In the genomic region with DNA sequence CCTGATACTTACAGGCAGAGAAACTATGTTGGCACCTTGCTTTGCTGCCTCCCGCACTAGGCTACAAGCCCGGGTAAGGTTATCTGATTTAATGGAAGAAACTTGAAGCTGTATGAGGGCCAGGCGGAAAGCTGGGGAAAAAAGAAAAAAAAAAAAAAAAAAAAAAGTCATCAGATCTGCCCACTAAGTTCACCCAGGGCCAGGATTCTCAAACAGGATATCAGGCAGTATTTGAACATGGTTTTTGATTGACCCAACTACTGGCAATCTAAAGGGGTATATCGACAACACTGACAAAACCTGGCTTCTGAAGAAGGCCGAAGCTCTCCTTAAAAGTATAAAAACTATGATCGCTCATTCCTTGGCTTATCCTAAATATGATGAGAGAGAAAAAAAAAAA, we compare ENCODE assay signal across 8 mouse cellular contexts. TPM values are rescaled to one million over a fixed set of nuclear protein-coding genes. Genes with fewer than 3 reads are reported as not detected.
DNase-seq lines count a peak whose midpoint lies in the region; ATAC-seq and TF ChIP-seq lines count a peak whose summit lies in the region.

No protein-coding gene starts in this region.

- peaks cover 8% of the 10 kb centered on the region; the same call in 1 of the 2 replicates for H3K4me1 ChIP-seq in kidney, embryonic 15.5 days
- H3K4me1 ChIP-seq in embryonic facial prominence, embryonic 15.5 days = no peaks in the 10 kb centered on the region; the same call in 1 of the 2 replicates
- no peaks in the 10 kb centered on the region for H3K4me1 ChIP-seq in limb, embryonic 11.5 days (ENCODE audit: control insufficient read depth, insufficient read depth, low read length)

- peak overlapping the region; percentile 97 for H3K27ac ChIP-seq in kidney, embryonic 15.5 days
- no peak overlapping the region for H3K27ac ChIP-seq in embryonic facial prominence, embryonic 15.5 days (replicated peaks)
- H3K27ac ChIP-seq in limb, embryonic 11.5 days (replicated peaks; ENCODE audit: low read depth, low read length) = no peak overlapping the region

- no peak for ATAC-seq in kidney, embryonic 15.5 days (replicated peaks; ENCODE audit: low FRiP score)
- ATAC-seq in embryonic facial prominence, embryonic 15.5 days (ENCODE audit: insufficient number of reproducible peaks, low FRiP score, low TSS enrichment, low read depth) = no peak
- no peak for ATAC-seq in limb, embryonic 11.5 days (ENCODE audit: insufficient number of reproducible peaks, low FRiP score, low TSS enrichment, low read depth)

- no peak overlapping the region for H3ac ChIP-seq in myocyte (ENCODE audit: control insufficient read depth, insufficient read length)

- DNase-seq in kidney, postnatal 4 days = no peak
- DNase-seq in limb, embryonic 11.5 days (ENCODE audit: low spot score) = no peak
- no peak for DNase-seq in cerebellum, adult 8-10 months
- no peak for DNase-seq in kidney, adult 8-10 months
- DNase-seq in layer of hippocampus, adult 9-11 months = no peak

- WGBS in kidney, embryonic 15.5 days = 81% methylated on average over 6 of the region's 6 CpGs
- whole genome bisulfite sequencing in embryonic facial prominence, embryonic 15.5 days = 82% methylated on average over 6 of the region's 6 CpGs
- 89% methylated on average over 6 of the region's 6 CpGs for WGBS in limb, embryonic 11.5 days

- TF ChIP-seq POLR2A in myocyte (IDR thresholded peaks at IDR 0.05; ENCODE audit: insufficient read length, low read depth) = no peak

- H3K9ac ChIP-seq in kidney, embryonic 15.5 days = 0 out of 2 replicates have a peak overlapping the region, but pooled peaks have one; percentile 71
- no peak overlapping the region for H3K9ac ChIP-seq in embryonic facial prominence, embryonic 15.5 days
- H3K9ac ChIP-seq in limb, embryonic 11.5 days (ENCODE audit: low read length) = no peak overlapping the region

- H3K4me2 ChIP-seq in kidney, embryonic 15.5 days = peak overlapping the region; percentile 60
- H3K4me2 ChIP-seq in embryonic facial prominence, embryonic 15.5 days (replicated peaks) = peak overlapping the region; percentile 50
- H3K4me2 ChIP-seq in limb, embryonic 11.5 days (ENCODE audit: low read depth, severe bottlenecking) = peak overlapping the region; percentile 71; the same call in 1 of the 2 replicates
- H3K4me2 ChIP-seq in myocyte (ENCODE audit: low read depth) = peak overlapping the region; percentile 90

- H3K9me3 ChIP-seq in kidney, embryonic 15.5 days (replicated peaks) = no peaks in the 10 kb centered on the region
- no peaks in the 10 kb centered on the region for H3K9me3 ChIP-seq in embryonic facial prominence, embryonic 15.5 days (replicated peaks)
- no peaks in the 10 kb centered on the region for H3K9me3 ChIP-seq in limb, embryonic 11.5 days (ENCODE audit: control insufficient read depth, low read length)

- H3K4me3 ChIP-seq in kidney, embryonic 15.5 days (replicated peaks) = peak overlapping the region; percentile 73
- peak overlapping the region; percentile 63 for H3K4me3 ChIP-seq in embryonic facial prominence, embryonic 15.5 days (replicated peaks)
- H3K4me3 ChIP-seq in limb, embryonic 11.5 days (ENCODE audit: low read depth, low read length) = peak overlapping the region; percentile 84
- H3K4me3 ChIP-seq in myocyte = peak overlapping the region; percentile 42

- H3K27me3 ChIP-seq in kidney, embryonic 15.5 days = no peaks in the 10 kb centered on the region
- no peaks in the 10 kb centered on the region for H3K27me3 ChIP-seq in embryonic facial prominence, embryonic 15.5 days
- H3K27me3 ChIP-seq in limb, embryonic 11.5 days (ENCODE audit: control insufficient read depth, insufficient read depth, low read length) = no peaks in the 10 kb centered on the region
- H3K27me3 ChIP-seq in myocyte (ENCODE audit: control insufficient read depth, insufficient read depth, insufficient read length) = no peaks in the 10 kb centered on the region

- peaks cover 36% of the 10 kb centered on the region for H3K36me3 ChIP-seq in kidney, embryonic 15.5 days
- peaks cover 40% of the 10 kb centered on the region for H3K36me3 ChIP-seq in embryonic facial prominence, embryonic 15.5 days
- H3K36me3 ChIP-seq in limb, embryonic 11.5 days (ENCODE audit: control insufficient read depth, insufficient read depth, low read length) = no peaks in the 10 kb centered on the region
- peaks cover 29% of the 10 kb centered on the region for H3K36me3 ChIP-seq in myocyte (ENCODE audit: control insufficient read depth, insufficient read depth)

- H3K79me2 ChIP-seq in myocyte (ENCODE audit: control insufficient read depth, insufficient read depth) = no peaks in the 10 kb centered on the region

TF ChIP-seq in myocyte, 11 proteins besides CTCF, POLR2A, EP300 and RAD21:
- TF ChIP-seq USF1 (IDR thresholded peaks at IDR 0.05; ENCODE audit: low read depth) (no peak), MYOD1 (IDR thresholded peaks at IDR 0.05; ENCODE audit: control insufficient read depth in 1 of 3, insufficient read length in 2 of 3, low read depth in 2 of 3) (no peak), MYOG (IDR thresholded peaks at IDR 0.05; ENCODE audit: control insufficient read depth in 1 of 3, insufficient read depth in 1 of 3, insufficient read length in 2 of 3, low read depth in 2 of 3) (no peak), REST (IDR thresholded peaks at IDR 0.05; ENCODE audit: insufficient read depth, insufficient read length) (no peak), POLR2AphosphoS2 (IDR thresholded peaks at IDR 0.05; ENCODE audit: insufficient read length, low read depth) (no peak), TCF12 (IDR thresholded peaks at IDR 0.05; ENCODE audit: insufficient read depth, poor library complexity, severe bottlenecking) (no peak), SRF (IDR thresholded peaks at IDR 0.05; ENCODE audit: control insufficient read depth, insufficient read length, low read depth) (no peak), TCF3 (IDR thresholded peaks at IDR 0.05; ENCODE audit: insufficient read length, low read depth) (no peak), MAX (IDR thresholded peaks at IDR 0.05; ENCODE audit: low read depth) (no peak), CEBPB (IDR thresholded peaks at IDR 0.05; ENCODE audit: insufficient read depth, poor library complexity, severe bottlenecking) (no peak), E2F4 (IDR thresholded peaks at IDR 0.05; ENCODE audit: insufficient read depth) (no peak)

RNA-seq across cellular contexts. Expression of a gene that starts 1.1 kb away (rescaled TPM):
- 100 and 104 TPM in 2 replicates for polyA plus RNA-seq in kidney, embryonic 15.5 days (2015; fragmentation: Nextera tagmentation; extraction: Ambion mirVana)
- polyA plus RNA-seq in embryonic facial prominence, embryonic 15.5 days (2015; fragmentation: Nextera tagmentation; extraction: Ambion mirVana) = 79.6 and 88.6 TPM in 2 replicates
- 70.0 and 71.5 TPM in 2 replicates for polyA plus RNA-seq in limb, embryonic 11.5 days (2014; fragmentation: Nextera tagmentation; extraction: Ambion mirVana)
- polyA plus RNA-seq in myocyte (2012; fragmentation: generic; extraction: Trizol) = 22.4 TPM

RNA-seq across cellular contexts. Expression of a gene that starts 44.6 kb away (rescaled TPM):
- 43.6 and 45.7 TPM in 2 replicates for polyA plus RNA-seq in kidney, embryonic 15.5 days (2015; fragmentation: Nextera tagmentation; extraction: Ambion mirVana)
- polyA plus RNA-seq in embryonic facial prominence, embryonic 15.5 days (2015; fragmentation: Nextera tagmentation; extraction: Ambion mirVana) = 35.1 and 37.4 TPM in 2 replicates
- 62.3 and 72.1 TPM in 2 replicates for polyA plus RNA-seq in limb, embryonic 11.5 days (2014; fragmentation: Nextera tagmentation; extraction: Ambion mirVana)
- 20.6 TPM for polyA plus RNA-seq in myocyte (2012; fragmentation: generic; extraction: Trizol)
